Mouse (Mus musculus) embryonic facial prominence, embryonic 12.5 days (tissue): ENCODE measurements around the gene Icam1. TPM values are rescaled to one million over a fixed set of nuclear protein-coding genes. Genes with fewer than 3 reads are reported as not detected.
A peak's percentile ranks its signal among the peaks of the same experiment; 100 is the strongest.

Source experiments
- ATAC-seq: fragments of 200-750 bp; cut with Nextera tagmentation; 2 replicates; pipeline ENCODE4 v1.8.0; 2017; ENCODE audit not compliant: insufficient number of reproducible peaks, insufficient read depth, low FRiP score, low TSS enrichment
- H3K27ac ChIP-seq: fragments of 300-500 bp; sonication (generic); 2 replicates; pipeline ENCODE4 v1.5.1; 2016; ENCODE audit warnings: mild to moderate bottlenecking
- H3K27me3 ChIP-seq: fragments of 300-500 bp; sonication (generic); 2 replicates; pipeline ENCODE4 v1.6.1; 2016; ENCODE audit warnings: mild to moderate bottlenecking, moderate library complexity
- H3K36me3 ChIP-seq: fragments of 300-500 bp; sonication (generic); 2 replicates; pipeline ENCODE4 v1.6.1; 2016; ENCODE audit warnings: mild to moderate bottlenecking
- H3K4me1 ChIP-seq: fragments of 300-500 bp; sonication (generic); 2 replicates; pipeline ENCODE4 v1.6.1; 2016
- H3K4me2 ChIP-seq: fragments of 300-500 bp; sonication (generic); replicated peaks from 2 replicates; pipeline ENCODE4 v1.6.1; 2016; ENCODE audit warnings: mild to moderate bottlenecking, moderate library complexity
- H3K4me3 ChIP-seq: fragments of 300-500 bp; sonication (generic); 2 replicates; pipeline ENCODE4 v1.5.1; 2016; ENCODE audit warnings: mild to moderate bottlenecking
- H3K9ac ChIP-seq: fragments of 300-500 bp; sonication (generic); 2 replicates; pipeline ENCODE4 v1.6.1; 2016; ENCODE audit warnings: mild to moderate bottlenecking, moderate library complexity
- H3K9me3 ChIP-seq: fragments of 300-500 bp; sonication (generic); 2 replicates; pipeline ENCODE4 v1.6.1; 2016; ENCODE audit warnings: mild to moderate bottlenecking, moderate library complexity
- WGBS: fragments of 180-500 bp; shearing (Covaris S2); methylation state at CpG from one replicate; pipeline ENCODE4 v1.1.7; 2016; 5-methylcytosine and 5-hydroxymethylcytosine counted together
- polyA plus RNA-seq: library from polyadenylated mRNA; unstranded; fragments of >200 nt; fragmentation: Nextera tagmentation; extraction: Ambion mirVana; gene quantifications from 2 replicates; pipeline ENCODE4 v1.2.1, GENCODE M21; 2016

The Icam1 gene
- polyA plus RNA-seq, 1 experiment from 2014 or later: 9.0 TPM

DNA sequence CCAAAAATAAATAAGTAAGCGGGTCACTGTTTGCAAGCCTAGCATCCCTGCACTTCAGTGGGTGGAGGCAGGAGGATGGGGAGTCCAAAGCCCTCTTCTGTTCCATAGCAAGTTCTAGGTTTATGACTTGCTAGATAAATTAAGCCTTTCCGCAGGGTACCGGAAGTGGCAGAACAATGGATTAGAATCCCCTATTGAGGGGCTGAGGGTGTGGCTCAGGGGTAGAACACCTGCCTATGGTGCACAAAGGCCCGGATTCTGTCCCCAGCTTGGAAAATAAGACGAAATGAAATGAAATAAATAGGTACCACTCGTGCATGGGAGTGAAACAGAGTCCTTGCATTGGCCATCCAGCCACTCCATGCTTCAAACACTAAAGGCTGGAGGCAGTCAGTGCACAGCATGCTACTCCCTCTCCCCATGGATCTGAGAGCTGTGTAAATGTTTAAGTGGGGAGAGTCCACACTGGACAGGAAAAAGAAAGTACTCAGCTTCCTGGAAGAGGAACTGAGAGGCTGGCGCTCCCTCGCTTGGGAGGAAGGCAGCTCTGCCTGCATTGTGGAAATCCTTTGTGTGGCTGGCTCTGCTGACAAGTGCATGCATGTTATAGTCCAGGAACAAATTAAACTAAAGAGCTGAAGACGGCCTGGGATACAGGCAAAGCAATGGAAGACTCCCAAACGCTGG, 37.2 kb upstream of the Icam1 start:
- H3K9me3 ChIP-seq: no peaks in the 10 kb centered on the region
- no peak overlapping the region for H3K27ac ChIP-seq
- no peak overlapping the region for H3K4me2 ChIP-seq
- ATAC-seq: no peak
- H3K27me3 ChIP-seq: no peaks in the 10 kb centered on the region
- H3K9ac ChIP-seq: no peak overlapping the region
- WGBS: 58% methylated on average over 10 of the region's 10 CpGs
- H3K4me3 ChIP-seq: no peak overlapping the region
- no peaks in the 10 kb centered on the region for H3K36me3 ChIP-seq
- H3K4me1 ChIP-seq: peaks cover 33% of the 10 kb centered on the region

DNA sequence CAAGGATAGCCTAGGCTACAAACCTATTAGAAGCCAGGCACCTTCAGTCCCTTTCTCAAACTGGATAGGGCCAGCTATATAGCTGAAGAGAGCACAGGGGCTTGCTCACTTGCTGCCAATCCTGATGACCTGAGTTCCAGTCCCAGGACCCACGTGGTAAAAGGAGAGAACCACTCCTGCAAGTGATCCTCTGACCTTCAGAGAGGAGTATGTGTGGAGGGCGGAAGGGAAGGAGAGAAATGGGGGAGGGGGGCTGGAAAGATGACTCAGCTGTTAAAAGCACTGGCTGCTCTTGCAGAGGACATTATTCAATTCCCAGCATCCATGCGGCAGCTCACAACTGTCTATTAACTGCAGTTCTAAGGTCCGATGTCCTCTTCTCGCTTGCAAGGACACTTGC, 36.6 kb upstream of the Icam1 start:
- no peak overlapping the region for H3K4me3 ChIP-seq
- WGBS: 57% methylated on average over 5 of the region's 5 CpGs
- peaks cover 27% of the 10 kb centered on the region for H3K4me1 ChIP-seq
- no peaks in the 10 kb centered on the region for H3K36me3 ChIP-seq
- no peak for ATAC-seq
- H3K9me3 ChIP-seq: no peaks in the 10 kb centered on the region
- no peak overlapping the region for H3K9ac ChIP-seq
- H3K27me3 ChIP-seq: no peaks in the 10 kb centered on the region
- no peak overlapping the region for H3K27ac ChIP-seq
- H3K4me2 ChIP-seq: no peak overlapping the region

- Histone ChIP-seq H3K9me3 (no peaks in the 10 kb centered on the region), H3K4me3 (no peak overlapping the region), H3K4me2 (no peak overlapping the region), H3K4me1 (peaks cover 21% of the 10 kb centered on the region), H3K27me3 (no peaks in the 10 kb centered on the region), H3K27ac (no peak overlapping the region), H3K9ac (no peak overlapping the region), H3K36me3 (no peaks in the 10 kb centered on the region)
- no peak for ATAC-seq
- WGBS: 88% methylated on average over 7 of the region's 7 CpGs
These were observed 36.0 kb upstream of the Icam1 start for GRCm38 (mm10) chr9:20979769-20980168.

- Histone ChIP-seq H3K4me2 (no peak overlapping the region), H3K27me3 (no peaks in the 10 kb centered on the region), H3K4me3 (no peak overlapping the region), H3K4me1 (peaks cover 13% of the 10 kb centered on the region), H3K9me3 (no peaks in the 10 kb centered on the region), H3K27ac (0 out of 2 replicates have a peak overlapping the region, but pooled peaks have one; percentile 2), H3K9ac (no peak overlapping the region; the same call in 1 of the 2 replicates), H3K36me3 (no peaks in the 10 kb centered on the region)
- ATAC-seq: no peak
- WGBS: 74% methylated on average over 3 of the region's 3 CpGs
These were observed 33.6 kb upstream of the Icam1 start for GRCm38 (mm10) chr9:20982171-20982570.

- H3K9me3 ChIP-seq: no peaks in the 10 kb centered on the region
- no peak overlapping the region for H3K4me2 ChIP-seq
- 0 out of 2 replicates have a peak, but pooled peaks cover 2% of the 10 kb centered on the region for H3K27me3 ChIP-seq
- 29% methylated on average over 5 of the region's 5 CpGs for WGBS
- H3K4me1 ChIP-seq: peaks cover 22% of the 10 kb centered on the region
- H3K27ac ChIP-seq: 0 out of 2 replicates have a peak overlapping the region, but pooled peaks have one; percentile 2
- no peak overlapping the region for H3K9ac ChIP-seq
- H3K4me3 ChIP-seq: no peak overlapping the region
- H3K36me3 ChIP-seq: no peaks in the 10 kb centered on the region
- ATAC-seq: no peak
These were observed 32.6 kb upstream of the Icam1 start for GRCm38 (mm10) chr9:20983169-20983568.

- H3K4me2 ChIP-seq: no peak overlapping the region
- WGBS: 54% methylated on average over 15 of the region's 15 CpGs
- no peaks in the 10 kb centered on the region for H3K9me3 ChIP-seq
- no peak overlapping the region for H3K4me3 ChIP-seq
- H3K27me3 ChIP-seq: 0 out of 2 replicates have a peak, but pooled peaks cover 4% of the 10 kb centered on the region
- peaks cover 25% of the 10 kb centered on the region for H3K4me1 ChIP-seq
- no peaks in the 10 kb centered on the region for H3K36me3 ChIP-seq
- H3K9ac ChIP-seq: no peak overlapping the region
- H3K27ac ChIP-seq: peak overlapping the region; percentile 66; the same call in 1 of the 2 replicates
- peak; percentile 66; the same call in 1 of the 2 replicates for ATAC-seq
These were observed 28.7 kb upstream of the Icam1 start for GRCm38 (mm10) chr9:20986952-20987686.

DNA sequence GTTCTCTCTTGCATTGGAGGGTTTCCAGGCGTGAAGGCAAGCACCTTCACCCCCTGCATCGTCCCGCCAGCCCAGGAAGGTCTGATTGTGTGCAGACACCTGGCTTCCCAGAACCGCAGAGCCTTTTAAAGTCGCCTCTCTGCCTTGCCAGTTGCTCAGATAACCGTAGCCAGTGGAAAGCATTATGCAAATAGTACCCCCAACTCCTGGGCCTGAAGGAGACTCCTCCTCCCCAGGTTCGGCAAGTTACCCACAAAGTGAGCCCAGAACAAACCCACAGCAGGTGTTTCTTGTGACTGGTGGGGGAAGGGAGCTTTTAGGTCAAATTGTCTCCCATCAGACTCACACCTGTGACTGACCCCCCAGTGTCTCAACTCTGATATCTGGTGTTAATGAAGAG, 27.8 kb upstream of the Icam1 start:
- Histone ChIP-seq H3K27me3 (0 out of 2 replicates have a peak, but pooled peaks cover 4% of the 10 kb centered on the region), H3K4me1 (peaks cover 24% of the 10 kb centered on the region), H3K36me3 (no peaks in the 10 kb centered on the region), H3K4me3 (no peak overlapping the region), H3K9me3 (no peaks in the 10 kb centered on the region), H3K4me2 (no peak overlapping the region), H3K27ac (0 out of 2 replicates have a peak overlapping the region, but pooled peaks have one; percentile 63), H3K9ac (no peak overlapping the region)
- WGBS: 20% methylated on average over 7 of the region's 7 CpGs
- no peak for ATAC-seq

GRCm38 (mm10) chr9:20990861-20991260, 24.9 kb upstream of the Icam1 start:
- Histone ChIP-seq H3K27ac (peak overlapping the region; percentile 64), H3K4me3 (no peak overlapping the region), H3K4me1 (peaks cover 17% of the 10 kb centered on the region; the same call in 1 of the 2 replicates), H3K36me3 (no peaks in the 10 kb centered on the region), H3K27me3 (0 out of 2 replicates have a peak, but pooled peaks cover 4% of the 10 kb centered on the region), H3K9ac (no peak overlapping the region), H3K9me3 (no peaks in the 10 kb centered on the region), H3K4me2 (peak overlapping the region; percentile 37)
- 2% methylated on average over 10 of the region's 10 CpGs for WGBS
- ATAC-seq: no peak

GRCm38 (mm10) chr9:20991587-20991986, 24.2 kb upstream of the Icam1 start:
- Histone ChIP-seq H3K27ac (0 out of 2 replicates have a peak overlapping the region, but pooled peaks have one; percentile 11), H3K9ac (peak overlapping the region; percentile 19; the same call in 1 of the 2 replicates), H3K27me3 (0 out of 2 replicates have a peak, but pooled peaks cover 4% of the 10 kb centered on the region), H3K9me3 (no peaks in the 10 kb centered on the region), H3K36me3 (no peaks in the 10 kb centered on the region), H3K4me3 (no peak overlapping the region), H3K4me2 (no peak overlapping the region), H3K4me1 (peaks cover 17% of the 10 kb centered on the region; the same call in 1 of the 2 replicates)
- no peak for ATAC-seq
- 99% methylated on average over 4 of the region's 4 CpGs for WGBS

DNA sequence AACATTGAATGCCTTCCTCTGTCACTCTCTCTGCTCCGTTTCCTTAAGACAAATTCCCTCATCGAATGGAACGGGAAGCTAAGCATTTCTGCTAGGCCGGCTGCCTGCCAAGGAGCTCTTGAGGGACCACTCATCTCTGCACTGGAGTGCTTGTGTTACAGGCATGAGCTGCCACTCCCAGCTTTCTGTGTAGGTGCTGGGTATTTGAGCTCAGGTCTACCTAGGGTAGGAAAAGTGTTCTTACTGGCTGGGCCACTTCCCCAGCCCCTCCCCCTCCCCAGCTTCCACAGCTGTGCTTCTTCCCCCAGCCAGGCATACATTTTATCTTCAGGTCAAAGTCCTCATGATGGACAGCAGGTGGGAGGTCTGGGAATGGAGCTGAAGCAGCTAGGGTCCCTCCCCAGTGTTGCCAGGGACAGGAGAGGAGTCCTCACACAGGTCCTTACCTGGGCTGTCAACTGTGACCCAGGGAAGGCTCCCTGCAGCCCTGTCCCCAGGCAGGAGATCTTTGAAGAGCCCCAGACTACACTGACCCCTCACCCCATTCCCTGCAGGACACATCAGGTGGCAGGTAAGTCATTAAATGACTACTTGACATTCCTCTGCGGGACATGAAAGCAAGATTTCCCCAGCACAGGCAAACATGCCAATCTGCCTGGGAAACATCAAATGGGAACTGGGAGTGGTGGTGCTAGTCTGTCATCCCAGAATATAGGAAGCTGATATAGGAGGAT, 22.5 kb upstream of the Icam1 start:
- Histone ChIP-seq H3K9me3 (no peaks in the 10 kb centered on the region), H3K9ac (no peak overlapping the region), H3K4me3 (no peak overlapping the region), H3K4me1 (peaks cover 7% of the 10 kb centered on the region; the same call in 1 of the 2 replicates), H3K27me3 (0 out of 2 replicates have a peak, but pooled peaks cover under 1% of the 10 kb centered on the region), H3K36me3 (no peaks in the 10 kb centered on the region), H3K27ac (no peak overlapping the region), H3K4me2 (no peak overlapping the region)
- 52% methylated on average over 5 of the region's 5 CpGs for WGBS
- no peak for ATAC-seq

GRCm38 (mm10) chr9:20995069-20995468, 20.7 kb upstream of the Icam1 start:
- ATAC-seq: no peak

More at GRCm38 (mm10) chr9:20995069-20995468, 20.7 kb upstream of the Icam1 start:
- 88% methylated on average over 3 of the region's 3 CpGs for WGBS
- Histone ChIP-seq H3K9me3 (no peaks in the 10 kb centered on the region), H3K9ac (no peak overlapping the region), H3K27ac (no peak overlapping the region), H3K4me2 (no peak overlapping the region), H3K4me3 (no peak overlapping the region), H3K36me3 (no peaks in the 10 kb centered on the region), H3K27me3 (no peaks in the 10 kb centered on the region), H3K4me1 (peaks cover 5% of the 10 kb centered on the region; the same call in 1 of the 2 replicates)
